Mouse (Mus musculus) embryonic facial prominence, embryonic 13.5 days (tissue): ENCODE data around the gene Prl3b1. TPM values are rescaled to one million over a fixed set of nuclear protein-coding genes. Genes with fewer than 3 reads are reported as not detected.

Experiments used
- ATAC-seq: fragments of 200-750 bp; cut with Nextera tagmentation; 2 replicates; pipeline ENCODE4 v1.8.0; 2017; ENCODE audit warnings: low read depth; ENCODE audit not compliant: insufficient number of reproducible peaks, insufficient read depth, low FRiP score, low TSS enrichment
- H3K27ac ChIP-seq: fragments of 300-500 bp; sonication (generic); 2 replicates; pipeline ENCODE4 v1.5.1; 2015; ENCODE audit warnings: moderate library complexity, mild to moderate bottlenecking, inconsistent platforms
- H3K27me3 ChIP-seq: fragments of 300-500 bp; sonication (generic); 2 replicates; pipeline ENCODE4 v1.6.1; 2015; ENCODE audit warnings: mild to moderate bottlenecking, inconsistent platforms
- H3K36me3 ChIP-seq: fragments of 300-500 bp; sonication (generic); 2 replicates; pipeline ENCODE4 v1.6.1; 2015; ENCODE audit warnings: mild to moderate bottlenecking, inconsistent platforms
- H3K4me1 ChIP-seq: fragments of 300-500 bp; sonication (generic); 2 replicates; pipeline ENCODE4 v1.6.1; 2015; ENCODE audit warnings: inconsistent platforms
- H3K4me2 ChIP-seq: fragments of 300-500 bp; sonication (generic); 2 replicates; pipeline ENCODE4 v1.6.1; 2015; ENCODE audit warnings: moderate library complexity, mild to moderate bottlenecking, inconsistent platforms
- H3K4me3 ChIP-seq: fragments of 300-500 bp; sonication (generic); 2 replicates; pipeline ENCODE4 v1.5.1; 2015; ENCODE audit warnings: mild to moderate bottlenecking, inconsistent platforms
- H3K9ac ChIP-seq: fragments of 300-500 bp; sonication (generic); 2 replicates; pipeline ENCODE4 v1.6.1; 2015; ENCODE audit warnings: mild to moderate bottlenecking, inconsistent platforms
- H3K9me3 ChIP-seq: fragments of 300-500 bp; sonication (generic); 2 replicates; pipeline ENCODE4 v1.6.1; 2016; ENCODE audit warnings: inconsistent platforms
- WGBS: fragments of 180-500 bp; shearing (Covaris S2); methylation state at CpG from one replicate; pipeline ENCODE4 v1.1.7; 2015; ENCODE audit warnings: mixed read lengths; 5-methylcytosine and 5-hydroxymethylcytosine counted together
- polyA plus RNA-seq: library from polyadenylated mRNA; unstranded; fragments of >200 nt; fragmentation: Nextera tagmentation; extraction: Ambion mirVana; gene quantifications from 2 replicates; pipeline ENCODE4 v1.2.1, GENCODE M21; 2015

Gene Prl3b1
- polyA plus RNA-seq: not detected in 2 replicates

GRCm38 (mm10) chr13:27241547-27241946, at the start of gene Prl3b1:
TSS of gene Prl3b1 (plus strand) at chr13:27241847.
- Histone ChIP-seq H3K36me3 (no peaks in the 10 kb centered on the region), H3K4me2 (no peak within 1 kb of the TSS), H3K27ac (no peak within 1 kb of the TSS), H3K27me3 (no peaks in the 10 kb centered on the region), H3K9me3 (no peaks in the 10 kb centered on the region), H3K9ac (no peak within 1 kb of the TSS), H3K4me1 (no peaks in the 10 kb centered on the region), H3K4me3 (no peak within 1 kb of the TSS)
- 91% methylated on average over 1 of the region's 1 CpGs for WGBS
- ATAC-seq: no peak

DNA sequence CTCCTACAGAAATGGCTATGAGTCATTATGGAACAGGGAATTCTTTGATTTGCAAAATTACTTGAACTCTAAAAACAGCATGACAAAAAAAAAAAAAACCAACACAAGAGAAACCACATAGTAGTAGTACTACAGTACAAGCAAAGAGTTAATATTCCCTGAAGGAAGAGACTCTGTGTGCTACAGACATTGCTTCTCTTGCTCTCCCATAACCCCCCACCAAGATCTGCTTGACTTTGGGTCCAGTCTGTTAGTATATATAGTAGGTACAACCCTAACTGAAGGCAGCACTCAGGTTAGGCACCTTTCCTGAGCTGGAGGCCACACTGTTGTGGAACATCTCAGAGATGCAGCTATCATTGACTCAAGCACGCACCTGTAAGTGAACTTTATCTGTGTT, 45.3 kb upstream of the Prl3b1 start, which contains the start of gene Prl3c1:
Gene Prl3c1, plus strand, starts transcription at position 301 of the 400 bp plus-strand sequence.
- no peaks in the 10 kb centered on the region for H3K36me3 ChIP-seq
- H3K4me1 ChIP-seq: no peaks in the 10 kb centered on the region
- no peak for ATAC-seq
- no peaks in the 10 kb centered on the region for H3K9me3 ChIP-seq
- H3K4me2 ChIP-seq: no peak within 1 kb of the TSS
- H3K9ac ChIP-seq: no peak within 1 kb of the TSS
- no peak within 1 kb of the TSS for H3K27ac ChIP-seq
- WGBS: 78% methylated on average over 1 of the region's 1 CpGs
- H3K4me3 ChIP-seq: no peak within 1 kb of the TSS
- H3K27me3 ChIP-seq: no peaks in the 10 kb centered on the region

- Histone ChIP-seq H3K9me3 (no peaks in the 10 kb centered on the region), H3K27me3 (no peaks in the 10 kb centered on the region), H3K27ac (no peak within 1 kb of the TSS), H3K36me3 (no peaks in the 10 kb centered on the region), H3K9ac (no peak within 1 kb of the TSS), H3K4me3 (no peak within 1 kb of the TSS), H3K4me1 (no peaks in the 10 kb centered on the region), H3K4me2 (no peak within 1 kb of the TSS)
- WGBS: 86% methylated on average over 4 of the region's 4 CpGs
- no peak for ATAC-seq
These were observed 17.5 kb downstream of the Prl3b1 start, which contains the start of gene Prl3a1 for GRCm38 (mm10) chr13:27259136-27259535. TSS of gene Prl3a1 (plus strand) at chr13:27259436.

Other genes starting within 250 kb of the Prl3b1 start
- not detected in 2 replicates for gene Prl, start 184.3 kb upstream of the Prl3b1 start, polyA plus RNA-seq
- not detected in 2 replicates for gene Prl3d1, start 147.7 kb upstream of the Prl3b1 start, polyA plus RNA-seq
- gene Prl3d2, start 120.1 kb upstream of the Prl3b1 start, polyA plus RNA-seq: not detected in 2 replicates
- not detected in 2 replicates for gene Prl3d3, start 85.1 kb upstream of the Prl3b1 start, polyA plus RNA-seq
- not detected in 2 replicates for gene Prl3c1, start 45.2 kb upstream of the Prl3b1 start, polyA plus RNA-seq
- gene Prl3a1, start 17.6 kb downstream of the Prl3b1 start, polyA plus RNA-seq: not detected in 2 replicates
- not detected in 2 replicates for gene Prl6a1, start 70.8 kb downstream of the Prl3b1 start, polyA plus RNA-seq
- not detected in 2 replicates for gene Prl8a2, start 103.8 kb downstream of the Prl3b1 start, polyA plus RNA-seq
- not detected in 2 replicates for gene Prl2b1, start 149.0 kb downstream of the Prl3b1 start, polyA plus RNA-seq
- gene Prl8a6, start 196.8 kb downstream of the Prl3b1 start, polyA plus RNA-seq: not detected in 2 replicates